Mouse (Mus musculus) left cerebral cortex, postnatal 36 days (tissue): Measurements from ENCODE around the gene Spdye4c. TPM values are rescaled to one million over a fixed set of nuclear protein-coding genes. Genes with fewer than 3 reads are reported as not detected.

ENCODE experiments used
- DNase-seq, 2 experiments: peaks; one replicate each; pipeline ENCODE4 v3.0.0; 2021 to 2022; ENCODE audit warnings: low spot score in 2 of 2, mixed read lengths in 1 of 2
- intact Hi-C: fragments of 180-260 bp; cut with DNase I; formaldehyde crosslinking; loops from one replicate; pipeline ENCODE4 v1.15.1; 2025
- total RNA-seq, 2 experiments: library from RNA; stranded (reverse); gene quantifications; 2 replicates each; pipeline ENCODE4 v1.2.3; 2021

Gene Spdye4c
- total RNA-seq, 2 experiments from 2014 or later, result not detected

GRCm38 (mm10) chr2:128582881-128583280 lies 8.1 kb upstream of the Spdye4c start:
- DNase-seq, result no peak
- intact Hi-C loops, result no loop called here

- no peak for DNase-seq
- intact Hi-C loops, result no loop called here
Observed at GRCm38 (mm10) chr2:128592301-128592700, 1.3 kb downstream of the Spdye4c start.

GRCm38 (mm10) chr2:128601534-128601933 lies 10.5 kb downstream of the Spdye4c start:
- intact Hi-C loops, result no loop called here
- DNase-seq, result no peak

GRCm38 (mm10) chr2:128609286-128609685 lies 18.3 kb downstream of the Spdye4c start:
- intact Hi-C loops, result no loop called here
- no peak for DNase-seq

GRCm38 (mm10) chr2:128611178-128611577 lies 20.2 kb downstream of the Spdye4c start:
- DNase-seq, result no peak
- intact Hi-C loops, result no loop called here

GRCm38 (mm10) chr2:128612275-128612674 lies 21.3 kb downstream of the Spdye4c start:
- no peak for DNase-seq
- intact Hi-C loops, result no loop called here

- intact Hi-C loops, result no loop called here
- no peak for DNase-seq
Observed at GRCm38 (mm10) chr2:128613365-128613764, 22.4 kb downstream of the Spdye4c start.

GRCm38 (mm10) chr2:128615366-128615765 lies 24.4 kb downstream of the Spdye4c start:
- intact Hi-C loops, result no loop called here
- no peak for DNase-seq

- intact Hi-C loops, result no loop called here
Observed at GRCm38 (mm10) chr2:128620578-128620977, 29.6 kb downstream of the Spdye4c start.

More at GRCm38 (mm10) chr2:128620578-128620977, 29.6 kb downstream of the Spdye4c start:
- DNase-seq, result no peak

Other genes with a start within 250 kb of the Spdye4c start
- gene Anapc1, start 96.2 kb downstream of the Spdye4c start, total RNA-seq, result 10 to 100 TPM; 52.6 to 75.4 TPM
- 10 to 100 TPM; 30.4 to 40.0 TPM for gene Mertk, start 107.7 kb downstream of the Spdye4c start, total RNA-seq
- gene Tmem87b, start 226.9 kb downstream of the Spdye4c start, total RNA-seq, result 10 to 100 TPM; 31.9 to 34.9 TPM